Mouse (Mus musculus): ENCODE results near the gene Med24.

GRCm38 (mm10) chr11:98765421-98766309, 36.4 kb upstream of the Med24 start:
- no peak for TF ChIP-seq CTCF (conservative IDR thresholded peaks at IDR 0.05; ENCODE audit: low read length)
- no peak for TF ChIP-seq POU5F1 (IDR thresholded peaks at IDR 0.05; ENCODE audit: borderline replicate concordance, low read length)
- no peak for TF ChIP-seq NANOG (IDR thresholded peaks at IDR 0.05; ENCODE audit: borderline replicate concordance, low read length)

Data from E14TG2a.4 (cell line).